Mouse (Mus musculus) MEL (cell line): ENCODE measurements at regions not wholly inside any gene's neighbourhood (a gene's known extent, or its start where the extent isn't known, plus 50 kb on each side); places are given as distances from the start of the nearest gene placed in this dataset.

Experiments
- CTCF ChIP-seq, 3 experiments: IDR thresholded peaks in 2 of 3; conservative IDR thresholded peaks in 1 of 3; 2 replicates each; pipeline ENCODE4 v1.5.1; 2011 to 2012; ENCODE audit warnings: low read length in 3 of 3, low read depth in 2 of 3, mild to moderate bottlenecking in 2 of 3, improper control_type of control experiment in 1 of 3, inconsistent platforms in 1 of 3, mixed read lengths in 1 of 3, moderate library complexity in 1 of 3; ENCODE audit not compliant: control insufficient read depth in 1 of 3, insufficient read depth in 1 of 3, poor library complexity in 1 of 3, severe bottlenecking in 1 of 3
- HCFC1 ChIP-seq: IDR thresholded peaks from 2 replicates; pipeline ENCODE4 v1.6.1; 2012; ENCODE audit warnings: low read depth, mild to moderate bottlenecking, inconsistent platforms, low read length, improper control_type of control experiment, moderate library complexity
- JUND ChIP-seq: IDR thresholded peaks from 2 replicates; pipeline ENCODE4 v1.6.1; 2011; ENCODE audit warnings: low read depth, mild to moderate bottlenecking, improper control_type of control experiment, low read length
- MAZ ChIP-seq: IDR thresholded peaks from 2 replicates; pipeline ENCODE4 v1.6.1; 2012; ENCODE audit warnings: low read depth, mild to moderate bottlenecking, inconsistent platforms, low read length, improper control_type of control experiment
- POLR2A ChIP-seq, 2 experiments: IDR thresholded peaks; 2 replicates each; pipeline ENCODE4 v1.6.1; 2011 to 2012; ENCODE audit warnings: low read length in 2 of 2, mild to moderate bottlenecking in 2 of 2, control low read depth in 1 of 2, improper control_type of control experiment in 1 of 2, low read depth in 1 of 2, moderate library complexity in 1 of 2; ENCODE audit not compliant: control insufficient read depth in 1 of 2, insufficient read depth in 1 of 2, poor library complexity in 1 of 2
- POLR2AphosphoS5 ChIP-seq: IDR thresholded peaks from 2 replicates; pipeline ENCODE4 v1.6.1; 2012; ENCODE audit warnings: low read depth, borderline replicate concordance, mild to moderate bottlenecking, inconsistent platforms, low read length, moderate library complexity, mixed read lengths

- TF ChIP-seq CTCF (IDR thresholded peaks at IDR 0.05 in 2 of 3, conservative IDR thresholded peaks at IDR 0.05 in 1 of 3; ENCODE audit: control insufficient read depth in 1 of 3, insufficient read depth in 1 of 3, low read depth in 2 of 3, low read length in 3 of 3, poor library complexity in 1 of 3, severe bottlenecking in 1 of 3) (no peak), POLR2A (IDR thresholded peaks at IDR 0.05; ENCODE audit: control insufficient read depth in 1 of 2, insufficient read depth in 1 of 2, low read depth in 1 of 2, low read length in 2 of 2, poor library complexity in 1 of 2) (no peak), HCFC1 (no peak), JUND (no peak), MAZ (no peak), POLR2AphosphoS5 (no peak)
Measured at GRCm38 (mm10) chr15:86751436-86752136, 537.3 kb downstream of the Tbc1d22a start.
